Mouse (Mus musculus) gastrocnemius, adult 2 months (tissue): ENCODE measurements around the gene Zpbp2. TPM values are rescaled to one million over a fixed set of nuclear protein-coding genes. Genes with fewer than 3 reads are reported as not detected.

Experiments
- DNase-seq: peaks from one replicate; pipeline ENCODE4 v3.0.0; 2022
- H3K27ac ChIP-seq: fragments of 200-600 bp; 2 replicates; pipeline ENCODE4 v1.8.1; 2022; ENCODE audit warnings: mild to moderate bottlenecking
- H3K4me3 ChIP-seq: fragments of 200-600 bp; 2 replicates; pipeline ENCODE4 v1.8.1; 2022; ENCODE audit warnings: mild to moderate bottlenecking, moderate library complexity
- CTCF ChIP-seq: fragments of 200-600 bp; IDR thresholded peaks from 2 replicates; pipeline ENCODE4 v1.8.1; 2022; ENCODE audit warnings: antibody characterized with exemption, mild to moderate bottlenecking, moderate library complexity
- intact Hi-C: fragments of 180-260 bp; cut with DNase I; formaldehyde crosslinking; loops from one replicate; pipeline ENCODE4 v1.15.1; 2025
- long read RNA-seq, 2 experiments: library from polyadenylated mRNA; stranded (forward); transcript quantifications; one replicate each; pipeline ENCODE4 v2.0.0; 2021
- total RNA-seq, 2 experiments: library from RNA; stranded (reverse); gene quantifications; 2 replicates each; pipeline ENCODE4 v1.2.3; 2021

Gene Zpbp2
- total RNA-seq = not detected
- long read RNA-seq, experiment 1 = 0 reads
- long read RNA-seq, experiment 2 = 0 reads

DNA sequence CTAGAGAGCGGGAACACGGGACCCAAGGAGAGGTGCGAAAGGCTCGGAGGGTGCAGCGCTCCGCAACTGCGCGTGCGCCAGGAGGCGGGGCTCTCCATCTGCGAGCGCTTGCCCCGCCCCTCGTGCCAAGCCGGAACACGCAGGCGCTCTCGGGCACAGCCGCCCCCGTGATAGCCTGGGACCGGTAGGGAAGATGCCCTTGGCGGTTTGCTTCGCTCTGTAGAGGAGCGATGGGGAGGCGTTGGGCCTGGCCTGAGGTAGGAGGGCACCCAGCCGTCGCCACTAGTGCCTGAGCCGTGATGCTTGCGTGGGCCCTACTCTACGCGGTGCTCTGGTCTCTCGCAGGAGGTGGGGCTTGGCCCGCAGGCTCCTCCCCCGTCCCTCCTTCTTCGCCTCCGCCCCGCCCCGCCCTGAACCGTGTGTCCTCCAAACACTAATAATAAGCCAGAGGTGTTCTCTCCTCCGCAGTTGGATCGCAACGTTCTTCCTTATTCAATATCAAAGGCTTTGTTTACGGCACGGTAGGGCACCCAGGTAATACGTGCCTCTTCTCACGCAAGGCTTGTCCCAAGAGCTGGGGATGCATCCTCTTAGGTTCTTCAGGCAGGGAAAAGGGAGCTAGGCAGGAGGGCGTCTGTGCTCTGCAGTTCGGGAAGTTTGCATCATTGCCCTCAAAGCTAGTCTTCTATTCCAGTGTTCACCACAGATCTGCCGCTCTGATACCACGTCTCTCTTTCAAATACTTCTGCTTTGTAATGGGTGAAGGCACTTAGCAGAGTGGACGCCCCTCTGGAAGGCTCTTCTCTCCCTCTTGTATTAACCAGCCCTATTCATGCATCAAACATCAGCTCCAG is at the start of gene Zpbp2:
Gene Zpbp2 (plus strand): TSS at position 123 of the 854 bp plus-strand sequence.
- intact Hi-C loops = loop anchor here (5.0 kb wide), 1 partner anchor 36 kb away; the partner anchor contains the start of gene Ormdl3
- Histone ChIP-seq H3K27ac (peak within 1 kb of the TSS; percentile 76), H3K4me3 (peak within 1 kb of the TSS; percentile 84)
- no peak for TF ChIP-seq CTCF
- DNase-seq = peak; percentile 91

GRCm38 (mm10) chr11:98504926-98505325 is 46.0 kb upstream of the Zpbp2 start:
- no peak for TF ChIP-seq CTCF
- intact Hi-C loops = no loop called here
- DNase-seq = no peak

GRCm38 (mm10) chr11:98509434-98509833 is 41.5 kb upstream of the Zpbp2 start:
- intact Hi-C loops = no loop called here
- DNase-seq = peak; percentile 77
- TF ChIP-seq CTCF = no peak
- H3K27ac ChIP-seq = peak overlapping the region; percentile 46; the same call in 1 of the 2 replicates
- H3K4me3 ChIP-seq = peak overlapping the region; percentile 28

More at GRCm38 (mm10) chr11:98504926-98505325, 46.0 kb upstream of the Zpbp2 start:
- Histone ChIP-seq H3K27ac (no peak overlapping the region), H3K4me3 (no peak overlapping the region)

GRCm38 (mm10) chr11:98510125-98510524 is 40.8 kb upstream of the Zpbp2 start:
- DNase-seq = no peak
- no peak overlapping the region for H3K4me3 ChIP-seq
- intact Hi-C loops = no loop called here
- H3K27ac ChIP-seq = no peak overlapping the region
- TF ChIP-seq CTCF = no peak

DNA sequence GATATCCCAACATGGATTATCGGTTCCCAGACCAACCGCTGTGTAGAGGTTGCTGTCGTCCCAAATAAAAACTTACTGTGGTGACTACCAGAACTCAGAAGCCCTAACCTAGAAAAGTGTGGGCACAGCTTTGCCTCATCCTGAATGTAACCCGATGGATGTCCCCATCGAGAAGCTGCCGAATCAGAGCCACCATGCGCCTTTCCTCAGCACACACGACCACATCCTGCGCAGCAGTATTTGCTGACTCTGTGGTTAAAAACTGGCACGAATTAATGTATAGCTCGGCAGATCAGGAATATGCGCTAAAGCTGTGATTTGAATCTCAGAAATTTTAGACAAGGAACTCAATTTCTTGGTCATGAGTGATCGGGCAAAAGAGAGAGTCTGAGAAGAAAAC is 38.0 kb upstream of the Zpbp2 start:
- Histone ChIP-seq H3K4me3 (no peak overlapping the region), H3K27ac (no peak overlapping the region)
- intact Hi-C loops = no loop called here
- no peak for DNase-seq
- no peak for TF ChIP-seq CTCF

DNA sequence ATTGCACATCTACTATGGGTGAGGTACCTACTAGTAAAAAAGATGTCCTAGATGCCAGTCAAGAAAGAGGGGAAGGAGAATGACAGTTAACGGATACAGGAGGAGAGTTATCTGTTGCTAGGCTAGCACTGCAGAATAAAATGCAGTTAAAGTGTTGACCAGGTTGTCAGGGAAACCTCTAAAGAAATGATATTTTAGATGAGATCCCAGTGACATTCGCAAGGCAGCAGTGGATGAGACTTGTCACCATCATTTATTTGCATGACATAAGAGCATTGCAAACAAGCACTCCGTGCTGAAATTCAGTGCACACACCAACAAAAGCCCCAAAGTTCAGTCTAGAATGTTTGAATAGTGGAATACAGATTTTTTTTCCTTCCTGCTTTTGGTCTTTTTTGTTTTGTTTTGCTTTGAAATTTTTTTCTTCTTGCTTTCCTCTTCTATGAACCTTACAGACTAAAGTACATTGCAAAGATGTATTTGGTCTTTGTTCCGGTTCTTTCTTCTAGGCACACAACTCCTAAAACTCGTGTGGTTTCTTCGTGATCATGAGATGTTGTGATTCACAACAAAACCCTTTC is 37.5 kb upstream of the Zpbp2 start:
- DNase-seq = no peak
- no peak for TF ChIP-seq CTCF
- Histone ChIP-seq H3K27ac (no peak overlapping the region), H3K4me3 (no peak overlapping the region)
- intact Hi-C loops = no loop called here

- intact Hi-C loops = no loop called here
- DNase-seq = no peak
- H3K27ac ChIP-seq = no peak overlapping the region
- no peak for TF ChIP-seq CTCF
- no peak overlapping the region for H3K4me3 ChIP-seq
These were observed 30.4 kb upstream of the Zpbp2 start for GRCm38 (mm10) chr11:98520468-98520867.

- H3K4me3 ChIP-seq = no peak overlapping the region
- intact Hi-C loops = no loop called here
These were observed 25.8 kb upstream of the Zpbp2 start for GRCm38 (mm10) chr11:98525140-98525539.

DNA sequence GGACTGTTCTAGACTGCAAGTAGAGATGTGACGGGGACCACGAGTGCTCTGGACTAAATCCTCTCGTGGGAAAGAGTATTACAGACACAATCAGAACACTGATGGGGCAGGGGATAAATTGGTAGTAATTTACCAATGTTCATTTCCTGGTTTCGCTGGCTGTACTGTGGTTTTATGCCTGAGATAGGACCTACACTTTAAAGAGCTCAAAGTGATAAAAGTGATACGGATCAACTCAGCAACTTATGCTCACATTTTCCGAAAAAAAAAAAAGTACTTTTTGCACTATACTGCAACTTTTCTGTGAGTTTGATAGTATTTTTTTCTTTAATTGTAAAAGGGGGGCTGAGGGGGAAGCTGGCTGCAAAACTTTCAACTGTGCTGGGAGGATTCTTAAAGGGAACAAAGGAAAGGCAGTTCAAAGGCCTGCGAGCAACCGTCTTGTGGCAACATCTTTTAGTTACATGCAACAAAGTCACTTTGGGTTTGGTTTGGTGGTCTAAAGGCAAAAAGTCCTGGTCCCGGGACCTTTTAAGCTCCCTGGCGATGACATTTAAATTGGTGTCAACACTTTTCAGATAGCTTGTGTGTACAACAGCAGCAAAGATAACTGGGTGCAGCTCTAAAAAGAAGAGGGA is 24.0 kb upstream of the Zpbp2 start:
- DNase-seq = no peak
- Histone ChIP-seq H3K4me3 (no peak overlapping the region), H3K27ac (no peak overlapping the region)
- intact Hi-C loops = no loop called here
- TF ChIP-seq CTCF = no peak

More at GRCm38 (mm10) chr11:98525140-98525539, 25.8 kb upstream of the Zpbp2 start:
- DNase-seq = no peak
- H3K27ac ChIP-seq = no peak overlapping the region
- no peak for TF ChIP-seq CTCF

- no peak for TF ChIP-seq CTCF
- no peak for DNase-seq
- Histone ChIP-seq H3K27ac (no peak overlapping the region), H3K4me3 (no peak overlapping the region)
- intact Hi-C loops = no loop called here
These were observed 13.3 kb upstream of the Zpbp2 start for GRCm38 (mm10) chr11:98537480-98538034.

DNA sequence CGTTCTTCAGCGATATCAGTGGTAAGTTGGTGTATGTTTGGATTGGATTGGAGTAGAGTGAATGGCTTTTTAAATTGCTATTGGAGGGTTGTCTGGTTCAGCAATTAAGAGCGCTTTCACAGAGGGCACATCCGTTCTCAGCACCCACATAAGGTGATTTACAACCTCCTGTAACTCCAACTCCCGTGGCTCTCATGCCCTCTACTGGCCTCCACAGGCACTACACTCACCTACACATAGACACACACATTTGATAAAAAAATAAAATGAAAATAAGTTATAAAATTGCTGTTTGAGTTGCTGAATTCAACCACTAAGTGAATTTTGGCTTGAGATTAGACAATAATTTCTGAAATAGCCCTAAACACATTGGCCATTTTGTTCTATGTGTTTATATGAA is 10.6 kb upstream of the Zpbp2 start:
- Histone ChIP-seq H3K27ac (no peak overlapping the region), H3K4me3 (no peak overlapping the region)
- intact Hi-C loops = no loop called here
- peak; percentile 23; the same call in 1 of the 2 replicates for TF ChIP-seq CTCF
- no peak for DNase-seq

DNA sequence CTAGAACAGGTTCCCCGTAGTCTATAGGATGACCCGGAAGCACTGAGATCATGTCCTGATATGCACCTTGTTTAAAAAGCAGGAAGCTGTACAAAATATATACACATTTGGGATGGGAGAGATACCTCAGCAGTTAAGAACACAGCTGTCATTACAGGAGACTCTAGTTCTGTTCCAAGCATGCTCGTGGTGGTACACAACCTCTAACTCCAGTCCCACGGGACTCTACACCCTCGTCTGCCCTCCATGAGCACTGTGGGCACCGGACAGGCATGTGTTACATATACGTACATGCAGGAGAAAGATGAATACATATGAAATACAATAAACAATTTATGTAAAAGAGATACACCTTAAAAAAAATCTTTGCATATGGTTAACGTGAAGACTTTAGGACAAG is 8.3 kb upstream of the Zpbp2 start:
- TF ChIP-seq CTCF = no peak
- no peak for DNase-seq
- intact Hi-C loops = no loop called here
- Histone ChIP-seq H3K4me3 (no peak overlapping the region), H3K27ac (no peak overlapping the region)

- intact Hi-C loops = no loop called here
- Histone ChIP-seq H3K27ac (no peak overlapping the region), H3K4me3 (no peak overlapping the region)
- no peak for DNase-seq
- TF ChIP-seq CTCF = no peak
These were observed 7.5 kb upstream of the Zpbp2 start for GRCm38 (mm10) chr11:98543414-98543813.
